Mouse (Mus musculus) forebrain, embryonic 14.5 days (tissue): Measurements from ENCODE around the gene Bcr. TPM values are rescaled to one million over a fixed set of nuclear protein-coding genes. Genes with fewer than 3 reads are reported as not detected.

Source experiments
- ATAC-seq: fragments of 200-750 bp; cut with Nextera tagmentation; 2 replicates; pipeline ENCODE4 v1.8.0; 2017; ENCODE audit warnings: mild to moderate bottlenecking, moderate library complexity
- DNase-seq: peaks from one replicate; pipeline ENCODE4 v3.0.0-alpha.2; 2015; ENCODE audit warnings: low spot score
- H3K27ac ChIP-seq: fragments of 300-500 bp; sonication (generic); 2 replicates; pipeline ENCODE4 v1.5.1; 2014; ENCODE audit warnings: low read depth, mild to moderate bottlenecking, control low read depth, low read length, moderate library complexity
- H3K27me3 ChIP-seq: fragments of 300-500 bp; sonication (generic); replicated peaks from 2 replicates; pipeline ENCODE4 v1.6.1; 2014; ENCODE audit warnings: low read length, control low read depth, mixed read lengths; ENCODE audit not compliant: control insufficient read depth, insufficient read depth
- H3K36me3 ChIP-seq: fragments of 300-500 bp; sonication (generic); 2 replicates; pipeline ENCODE4 v1.6.1; 2014; ENCODE audit warnings: low read length, control low read depth; ENCODE audit not compliant: control insufficient read depth, insufficient read depth
- H3K4me1 ChIP-seq: fragments of 300-500 bp; sonication (generic); 2 replicates; pipeline ENCODE4 v1.6.1; 2014; ENCODE audit warnings: antibody characterized with exemption, low read length, control low read depth; ENCODE audit not compliant: control insufficient read depth, insufficient read depth
- H3K4me2 ChIP-seq: fragments of 300-500 bp; sonication (generic); 2 replicates; pipeline ENCODE4 v1.6.1; 2014; ENCODE audit warnings: mild to moderate bottlenecking, control low read depth, low read length
- H3K4me3 ChIP-seq: fragments of 300-500 bp; sonication (generic); 2 replicates; pipeline ENCODE4 v1.5.1; 2014; ENCODE audit warnings: low read depth, low read length, control low read depth
- H3K9ac ChIP-seq: fragments of 300-500 bp; sonication (generic); 2 replicates; pipeline ENCODE4 v1.6.1; 2014; ENCODE audit warnings: mild to moderate bottlenecking, low read length, control low read depth, moderate library complexity
- H3K9me3 ChIP-seq: fragments of 300-500 bp; sonication (generic); replicated peaks from 2 replicates; pipeline ENCODE4 v1.6.1; 2016; ENCODE audit warnings: low read length, control low read depth, mixed read lengths; ENCODE audit not compliant: control insufficient read depth
- WGBS: fragments of 180-500 bp; shearing (Covaris S2); extraction: QIAGEN DNeasy Blood & Tissue Kit; methylation state at CpG from one replicate; pipeline ENCODE4 v1.1.7; 2014; 5-methylcytosine and 5-hydroxymethylcytosine counted together
- polyA plus RNA-seq: library from polyadenylated mRNA; unstranded; fragments of >200 nt; fragmentation: Nextera tagmentation; extraction: Ambion mirVana; gene quantifications from 2 replicates; pipeline ENCODE4 v1.2.1, GENCODE M21; 2014

The Bcr gene
- polyA plus RNA-seq, 1 experiment from 2014 or later: 12.6 TPM

- no peaks in the 10 kb centered on the region for H3K27me3 ChIP-seq
- no peak overlapping the region for H3K4me3 ChIP-seq
- peaks cover 14% of the 10 kb centered on the region; the same call in 1 of the 2 replicates for H3K4me1 ChIP-seq
- no peaks in the 10 kb centered on the region for H3K9me3 ChIP-seq
- 61% methylated on average over 5 of the region's 5 CpGs for WGBS
- peak; percentile 53 for ATAC-seq
- no peak overlapping the region for H3K27ac ChIP-seq
- H3K9ac ChIP-seq: no peak overlapping the region
- H3K4me2 ChIP-seq: no peak overlapping the region
- peaks cover 12% of the 10 kb centered on the region for H3K36me3 ChIP-seq
- DNase-seq: peak; percentile 59
Observed at GRCm38 (mm10) chr10:75121028-75121427, 60.6 kb downstream of the Bcr start.

GRCm38 (mm10) chr10:75125577-75125976 is 65.2 kb downstream of the Bcr start:
- H3K9me3 ChIP-seq: no peaks in the 10 kb centered on the region
- no peak overlapping the region for H3K4me3 ChIP-seq
- peaks cover 7% of the 10 kb centered on the region; the same call in 1 of the 2 replicates for H3K4me1 ChIP-seq
- DNase-seq: peak; percentile 29
- ATAC-seq: no peak
- H3K36me3 ChIP-seq: peaks cover 23% of the 10 kb centered on the region
- WGBS: 64% methylated on average over 4 of the region's 4 CpGs
- no peak overlapping the region for H3K4me2 ChIP-seq
- H3K27me3 ChIP-seq: no peaks in the 10 kb centered on the region
- H3K27ac ChIP-seq: no peak overlapping the region
- H3K9ac ChIP-seq: no peak overlapping the region

- DNase-seq: peak; percentile 25
- H3K4me3 ChIP-seq: no peak overlapping the region
- no peak overlapping the region for H3K4me2 ChIP-seq
- H3K36me3 ChIP-seq: peaks cover 47% of the 10 kb centered on the region
- H3K9me3 ChIP-seq: no peaks in the 10 kb centered on the region
- no peaks in the 10 kb centered on the region for H3K27me3 ChIP-seq
- ATAC-seq: peak; percentile 53; the same call in 1 of the 2 replicates
- no peak overlapping the region for H3K9ac ChIP-seq
- no peaks in the 10 kb centered on the region for H3K4me1 ChIP-seq
- WGBS: 83% methylated on average over 7 of the region's 7 CpGs
- no peak overlapping the region for H3K27ac ChIP-seq
Observed at GRCm38 (mm10) chr10:75129283-75129710, 68.9 kb downstream of the Bcr start.

GRCm38 (mm10) chr10:75130372-75131046 is 70.1 kb downstream of the Bcr start:
- DNase-seq (no peak), ATAC-seq (no peak)
- Histone ChIP-seq H3K27ac (no peak overlapping the region), H3K4me1 (no peaks in the 10 kb centered on the region), H3K9ac (no peak overlapping the region), H3K4me3 (no peak overlapping the region), H3K36me3 (peaks cover 44% of the 10 kb centered on the region), H3K9me3 (no peaks in the 10 kb centered on the region), H3K27me3 (no peaks in the 10 kb centered on the region), H3K4me2 (no peak overlapping the region)
- 95% methylated on average over 4 of the region's 4 CpGs for WGBS

- Histone ChIP-seq H3K9me3 (no peaks in the 10 kb centered on the region), H3K27me3 (no peaks in the 10 kb centered on the region), H3K9ac (no peak overlapping the region), H3K36me3 (peaks cover 43% of the 10 kb centered on the region), H3K4me3 (no peak overlapping the region), H3K27ac (no peak overlapping the region), H3K4me1 (no peaks in the 10 kb centered on the region), H3K4me2 (no peak overlapping the region)
- DNase-seq (no peak), ATAC-seq (no peak)
- WGBS: 77% methylated on average over 8 of the region's 8 CpGs
Observed at GRCm38 (mm10) chr10:75131625-75132024, 71.2 kb downstream of the Bcr start.

GRCm38 (mm10) chr10:75134861-75135517 is 74.6 kb downstream of the Bcr start:
- ATAC-seq (peak; percentile 68), DNase-seq (peak; percentile 48)
- peak overlapping the region; percentile 58; the same call in 1 of the 2 replicates for H3K27ac ChIP-seq
- H3K9me3 ChIP-seq: no peaks in the 10 kb centered on the region
- 81% methylated on average over 15 of the region's 15 CpGs for WGBS
- peaks cover 69% of the 10 kb centered on the region for H3K36me3 ChIP-seq
- H3K4me2 ChIP-seq: no peak overlapping the region
- no peaks in the 10 kb centered on the region for H3K27me3 ChIP-seq
- H3K9ac ChIP-seq: no peak overlapping the region
- H3K4me1 ChIP-seq: no peaks in the 10 kb centered on the region; the same call in 1 of the 2 replicates
- H3K4me3 ChIP-seq: no peak overlapping the region

- Histone ChIP-seq H3K9ac (no peak overlapping the region), H3K27me3 (no peaks in the 10 kb centered on the region), H3K4me2 (no peak overlapping the region), H3K27ac (peak overlapping the region; percentile 21; the same call in 1 of the 2 replicates), H3K4me1 (no peaks in the 10 kb centered on the region; the same call in 1 of the 2 replicates), H3K9me3 (no peaks in the 10 kb centered on the region), H3K4me3 (no peak overlapping the region), H3K36me3 (peaks cover 73% of the 10 kb centered on the region)
- 91% methylated on average over 21 of the region's 21 CpGs for WGBS
- no peak for ATAC-seq
- no peak for DNase-seq
Observed at GRCm38 (mm10) chr10:75135518-75136162, 75.2 kb downstream of the Bcr start.

- H3K9ac ChIP-seq: no peak overlapping the region
- H3K4me1 ChIP-seq: no peaks in the 10 kb centered on the region; the same call in 1 of the 2 replicates
- H3K9me3 ChIP-seq: no peaks in the 10 kb centered on the region
- no peak overlapping the region; the same call in 1 of the 2 replicates for H3K27ac ChIP-seq
- H3K4me2 ChIP-seq: no peak overlapping the region
- H3K4me3 ChIP-seq: no peak overlapping the region
- peak; percentile 61 for ATAC-seq
- DNase-seq: peak; percentile 63
- no peaks in the 10 kb centered on the region for H3K27me3 ChIP-seq
- peaks cover 79% of the 10 kb centered on the region for H3K36me3 ChIP-seq
- 76% methylated on average over 3 of the region's 3 CpGs for WGBS
Observed at GRCm38 (mm10) chr10:75137148-75137547, 76.8 kb downstream of the Bcr start.
